Mouse (Mus musculus) cerebellum, adult 2 months (tissue): ENCODE measurements around the gene Cask.

Experiments used
- CTCF ChIP-seq: fragments of 200-500 bp; IDR thresholded peaks from 2 replicates; pipeline ENCODE4 v1.5.1; 2011; ENCODE audit warnings: low read depth, mild to moderate bottlenecking, control low read depth, low read length, moderate library complexity, borderline replicate concordance; ENCODE audit not compliant: insufficient read depth
- POLR2A ChIP-seq: fragments of 200-500 bp; IDR thresholded peaks from 2 replicates; pipeline ENCODE4 v1.6.1; 2011; ENCODE audit warnings: low read length, control low read depth, borderline replicate concordance; ENCODE audit not compliant: insufficient read depth

DNA sequence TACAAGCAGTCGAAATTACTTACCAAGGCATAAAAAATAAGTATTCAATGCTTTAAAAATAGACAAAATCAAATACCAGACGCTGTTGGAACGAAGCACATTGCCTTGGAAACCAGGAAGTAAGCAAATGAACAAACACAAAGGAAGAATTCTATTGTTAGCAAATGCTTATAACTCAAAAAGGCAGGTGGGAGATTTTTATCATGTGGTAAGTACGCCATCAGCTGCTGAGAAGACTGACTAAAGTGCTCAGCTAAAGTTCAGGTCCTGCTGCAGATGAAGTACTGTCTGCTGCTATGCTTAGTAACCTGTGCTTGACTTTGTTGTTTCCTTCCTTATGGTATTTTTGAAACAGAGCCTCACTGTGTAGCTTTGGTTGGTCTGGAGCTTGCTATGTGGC lies 232.7 kb downstream of the Cask start:
- TF ChIP-seq CTCF (no peak), POLR2A (no peak)
